Mouse (Mus musculus): ENCODE measurements around the gene Angpt4.

DNA sequence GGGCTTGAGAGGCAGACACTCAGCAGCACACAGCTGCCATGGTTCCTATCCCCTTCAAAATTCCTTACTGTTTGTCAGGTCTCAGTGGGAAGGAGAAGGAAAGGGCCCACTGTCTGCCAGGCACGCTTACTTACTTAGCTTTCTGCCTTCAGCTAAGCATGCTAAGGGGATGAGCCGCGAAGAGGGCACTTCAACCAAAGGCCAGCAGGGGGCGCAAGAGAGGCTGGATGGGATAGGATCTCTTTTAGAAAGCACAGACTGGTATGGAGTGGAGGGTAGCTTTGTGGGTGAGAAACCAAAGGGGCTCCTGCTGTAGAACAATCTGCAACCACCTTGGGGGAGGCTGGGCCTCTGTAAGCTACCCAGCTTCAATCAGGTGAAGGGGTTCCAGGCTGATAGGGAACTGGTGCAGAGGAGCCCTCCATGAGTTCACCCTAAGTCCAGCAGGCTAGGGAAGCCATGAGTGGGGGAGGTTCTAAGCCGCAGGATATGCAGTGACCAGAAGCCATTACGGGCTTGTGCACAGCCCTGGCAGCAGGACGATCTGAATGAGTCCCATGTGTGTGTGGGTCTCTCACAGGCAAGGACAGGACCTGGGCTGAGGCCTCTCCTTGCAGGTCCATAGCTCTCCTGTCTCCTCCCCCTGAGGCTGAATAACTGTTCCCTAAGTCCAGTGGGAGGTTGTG, 19.5 kb downstream of the Angpt4 start:
- no peak for TF ChIP-seq POLR2A (IDR thresholded peaks at IDR 0.05; ENCODE audit: low read depth, low read length)
- peak; percentile 91; the same call in 1 of the 2 replicates for TF ChIP-seq CTCF (IDR thresholded peaks at IDR 0.05; ENCODE audit: extremely low read depth, insufficient read depth, insufficient read length, insufficient replicate concordance)

Measured in spleen, adult 2 months (tissue).